Mouse (Mus musculus) layer of hippocampus, adult 9-10 months (tissue): ENCODE results near the gene Cd160.

Experiments used
- DNase-seq: peaks from one replicate; pipeline ENCODE4 v3.0.0; 2022; ENCODE audit warnings: low spot score

Gene Cd160

GRCm38 (mm10) chr3:96757691-96758090 is 71.5 kb downstream of the Cd160 start:
- no peak for DNase-seq

GRCm38 (mm10) chr3:96755935-96756334 is 73.2 kb downstream of the Cd160 start:
- DNase-seq = no peak
